Mouse (Mus musculus) left cerebral cortex, adult 2 months (tissue): Measurements from ENCODE around the gene Sun3. TPM values are rescaled to one million over a fixed set of nuclear protein-coding genes. Genes with fewer than 3 reads are reported as not detected.

Experiments used
- DNase-seq, 2 experiments: peaks; one replicate each; pipeline ENCODE4 v3.0.0; 2021 to 2022; ENCODE audit warnings: low spot score in 2 of 2, mixed read lengths in 1 of 2; ENCODE audit errors: extremely low spot score in 1 of 2
- H3K27ac ChIP-seq: fragments of 200-600 bp; 2 replicates; pipeline ENCODE4 v1.8.1; 2022
- H3K4me3 ChIP-seq: fragments of 200-600 bp; 2 replicates; pipeline ENCODE4 v1.8.1; 2022
- CTCF ChIP-seq: fragments of 200-600 bp; IDR thresholded peaks from 2 replicates; pipeline ENCODE4 v1.8.1; 2022; ENCODE audit warnings: antibody characterized with exemption, mild to moderate bottlenecking, moderate library complexity
- intact Hi-C: fragments of 180-260 bp; cut with DNase I; formaldehyde crosslinking; loops from one replicate; pipeline ENCODE4 v1.15.1; 2025
- total RNA-seq, 2 experiments: library from RNA; stranded (reverse); gene quantifications; 2 replicates each; pipeline ENCODE4 v1.2.3; 2021

Gene Sun3
- total RNA-seq, 2 experiments from 2014 or later, result 0.28 TPM; not detected in 1

DNA sequence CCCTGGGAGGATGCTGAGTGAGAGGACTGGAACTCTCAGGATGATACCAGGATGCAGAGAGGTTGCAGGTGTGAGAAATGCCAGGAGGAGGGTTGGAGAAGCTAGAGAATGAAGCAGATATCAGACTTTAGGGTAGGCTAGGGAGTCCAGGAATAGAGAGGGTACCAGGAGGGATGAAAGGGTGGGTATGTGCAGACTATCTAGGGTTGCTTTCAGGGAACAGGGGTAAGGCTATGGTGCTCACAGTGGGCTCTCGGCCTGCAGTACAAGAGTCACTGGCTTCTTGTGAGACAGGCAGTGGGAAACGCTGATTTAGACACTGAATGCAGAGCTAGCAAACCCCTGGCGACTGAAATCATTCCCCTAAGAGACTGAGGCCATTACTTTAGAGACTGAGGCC lies 75.6 kb downstream of the Sun3 start, which contains the start of gene Pkd1l1:
Gene Pkd1l1 (minus strand): TSS at position 101 of the 400 bp plus-strand sequence.
- no peak within 1 kb of the TSS for H3K27ac ChIP-seq
- no peak within 1 kb of the TSS for H3K4me3 ChIP-seq
- intact Hi-C loops, result no loop called here
- DNase-seq, result no peak
- TF ChIP-seq CTCF, result no peak

- Histone ChIP-seq H3K4me3 (no peak overlapping the region), H3K27ac (no peak overlapping the region)
- no peak for DNase-seq
- TF ChIP-seq CTCF, result no peak
- intact Hi-C loops, result no loop called here
These were observed 76.7 kb downstream of the Sun3 start for GRCm38 (mm10) chr11:8972093-8972492.

DNA sequence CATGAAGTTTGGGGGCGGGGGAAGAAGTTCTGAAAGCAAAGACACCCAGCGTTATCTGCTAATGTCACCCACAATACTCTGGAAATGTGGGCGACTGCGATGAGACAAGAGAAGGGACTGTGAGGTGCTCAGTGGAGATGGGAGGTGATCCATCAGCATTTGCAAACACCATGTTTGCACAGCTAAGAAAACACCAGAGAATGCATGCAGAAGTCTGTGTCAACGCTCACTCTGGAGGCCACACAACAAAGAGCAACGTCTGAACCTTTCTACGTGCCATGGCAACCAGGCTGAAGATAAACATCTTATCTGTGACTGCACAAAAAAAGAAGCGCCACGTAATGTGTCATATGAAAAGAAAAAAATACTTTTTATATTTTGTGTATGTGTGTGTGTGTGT lies 78.3 kb downstream of the Sun3 start:
- no peak for DNase-seq
- no peak for TF ChIP-seq CTCF
- Histone ChIP-seq H3K27ac (no peak overlapping the region), H3K4me3 (no peak overlapping the region)
- intact Hi-C loops, result no loop called here

GRCm38 (mm10) chr11:8968094-8968493 lies 80.7 kb downstream of the Sun3 start:
- intact Hi-C loops, result no loop called here
- Histone ChIP-seq H3K27ac (no peak overlapping the region), H3K4me3 (no peak overlapping the region)
- DNase-seq, result no peak
- TF ChIP-seq CTCF, result no peak

Other genes with a start within 250 kb of the Sun3 start
- under 1 TPM in 1 of 2 experiments, not detected in 1; 0.07 TPM for gene Pkd1l1, start 75.7 kb downstream of the Sun3 start, total RNA-seq
- gene Hus1, start 37.8 kb downstream of the Sun3 start, total RNA-seq, result 10 to 100 TPM; 11.5 to 13.0 TPM
- gene Gm11992, start 397 bp downstream of the Sun3 start, total RNA-seq, result under 1 TPM; 0.36 to 0.51 TPM
- 1 to 10 TPM; 1.8 to 5.4 TPM for gene Upp1, start 69.1 kb upstream of the Sun3 start, total RNA-seq
- gene Abca13, start 143.0 kb upstream of the Sun3 start, total RNA-seq, result under 1 TPM; 0.05 to 0.07 TPM